Mouse (Mus musculus) hematopoietic multipotent progenitor cell, adult 10-12 weeks (in vitro differentiated cells): ENCODE measurements around the gene Mpp5. TPM values are rescaled to one million over a fixed set of nuclear protein-coding genes. Genes with fewer than 3 reads are reported as not detected.

Experiments used
- polyA plus RNA-seq: library from polyadenylated mRNA; stranded (reverse); fragments of >175 nt; gene quantifications from 2 replicates; pipeline ENCODE4 v1.2.3, GENCODE M21; 2012; ENCODE audit warnings: low replicate concordance

Gene Mpp5
- 0.45 and 0.88 TPM in 2 replicates for polyA plus RNA-seq

GRCm38 (mm10) chr12:78748557-78749377 is at the start of gene Mpp5:
Mpp5 (plus strand) TSS chr12:78748907.

DNA sequence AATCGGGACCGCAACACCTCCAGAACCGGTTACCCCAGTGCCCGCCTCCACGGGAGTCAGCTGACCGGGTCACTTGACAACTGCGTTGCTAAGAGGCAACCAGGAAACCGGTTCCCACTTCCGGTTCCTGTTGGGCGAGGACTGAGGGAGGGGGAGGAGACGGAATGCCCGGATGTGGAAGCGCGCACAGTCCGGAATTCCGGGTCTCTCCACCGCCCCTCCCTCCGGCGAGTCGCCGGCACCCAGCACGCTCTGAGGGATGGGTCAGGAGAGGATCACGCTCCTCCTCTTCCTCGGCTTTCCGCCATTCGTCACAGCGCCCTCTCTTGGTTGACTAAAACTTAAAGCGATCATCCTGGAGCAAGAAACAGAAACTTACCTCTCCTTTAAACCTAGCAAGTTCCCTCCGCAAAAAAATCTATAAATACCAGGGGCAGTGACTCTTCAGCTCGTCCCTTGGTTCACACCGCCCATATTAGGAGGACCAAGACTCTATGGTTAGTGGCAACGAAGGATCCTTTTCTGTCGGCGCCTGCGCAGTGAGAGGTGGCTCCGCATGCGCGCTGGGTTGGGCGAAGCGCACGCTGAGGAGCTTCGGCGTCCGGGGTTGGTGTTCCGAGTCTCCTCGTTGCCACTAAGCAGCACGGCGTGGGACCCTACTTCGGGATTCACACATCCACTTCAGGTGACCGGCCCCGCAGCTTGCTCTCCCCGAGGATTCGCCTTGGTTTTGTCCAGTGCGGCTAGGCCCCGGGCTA is 113.0 kb downstream of the Mpp5 start, which contains the start of the genes Atp6v1d and Eif2s1:
Atp6v1d (minus strand) TSS at position 143 of the 758 bp plus-strand sequence.
Eif2s1 (plus strand) TSS at position 324 of the 758 bp plus-strand sequence.

Other genes starting within 250 kb of the Mpp5 start
- not detected in 2 replicates for gene Fam71d, start 57.4 kb upstream of the Mpp5 start, polyA plus RNA-seq
- gene Atp6v1d, start 112.7 kb downstream of the Mpp5 start, polyA plus RNA-seq: 2.4 and 7.8 TPM in 2 replicates
- 2.3 and 10.2 TPM in 2 replicates for gene Eif2s1, start 112.9 kb downstream of the Mpp5 start, polyA plus RNA-seq
- 1.1 TPM in 1 of 2 replicates, not detected in the other for gene Plek2, start 158.1 kb downstream of the Mpp5 start, polyA plus RNA-seq